Comparison of ENCODE assay signal across 7 mouse cellular contexts in the genomic region with DNA sequence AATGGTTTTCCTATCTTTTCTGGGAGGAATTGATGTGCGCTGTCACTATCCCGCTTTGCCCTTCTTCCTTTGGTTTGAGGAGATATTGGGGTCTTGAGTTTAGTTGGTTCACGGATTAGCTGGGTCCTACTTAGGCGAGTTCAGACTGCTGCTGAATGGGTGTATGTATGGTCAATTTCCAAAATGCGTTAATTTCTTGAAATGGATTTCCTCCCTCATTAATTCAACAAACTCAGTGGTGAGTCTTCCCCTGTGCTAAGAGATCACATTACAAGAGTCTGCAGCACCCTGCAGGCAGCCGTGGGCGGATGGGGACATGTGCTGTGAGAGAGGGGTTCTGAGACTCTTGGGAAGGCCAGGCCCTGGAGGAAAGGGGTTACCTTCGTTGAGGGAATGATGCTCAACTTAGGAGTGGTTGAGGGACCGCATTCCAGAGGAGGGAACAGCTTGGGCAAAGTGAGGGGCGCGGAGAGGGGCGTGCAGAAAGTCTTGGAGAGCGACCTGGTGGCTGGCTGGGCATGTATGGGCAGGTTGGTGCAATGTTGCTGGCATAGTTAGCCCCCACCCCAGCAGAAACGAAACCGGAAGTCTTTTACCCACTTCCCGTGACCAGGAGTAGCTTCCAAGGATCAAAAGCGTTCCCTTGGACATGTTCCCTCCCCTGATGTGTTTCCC. TPM values are rescaled to one million over a fixed set of nuclear protein-coding genes. Genes with fewer than 3 reads are reported as not detected.
DNase-seq lines count a peak whose midpoint lies in the region; ATAC-seq and TF ChIP-seq lines count a peak whose summit lies in the region.

No protein-coding gene starts in this region.

- peak overlapping the region; percentile 92 for H3K4me3 ChIP-seq in lung, embryonic 15.5 days
- peak overlapping the region; percentile 98 for H3K4me3 ChIP-seq in embryonic fibroblast, embryonic 13.5 days (ENCODE audit: insufficient read depth, low read length)
- peak overlapping the region; percentile 86 for H3K4me3 ChIP-seq in limb, embryonic 12.5 days (replicated peaks)
- H3K4me3 ChIP-seq in small intestine, adult 2 months (ENCODE audit: low read depth, low read length), result peak overlapping the region; percentile 37

- peak overlapping the region; percentile 83 for H3K9ac ChIP-seq in lung, embryonic 15.5 days
- peak overlapping the region; percentile 95 for H3K9ac ChIP-seq in limb, embryonic 12.5 days (replicated peaks)

- ATAC-seq in lung, embryonic 15.5 days (ENCODE audit: borderline replicate concordance, extremely low read depth, low FRiP score, low TSS enrichment), result no peak
- no peak for ATAC-seq in limb, embryonic 12.5 days (ENCODE audit: insufficient number of reproducible peaks, insufficient read depth, low FRiP score, low TSS enrichment, low read depth)

- DNase-seq in lung, postnatal 10 days, result no peak
- DNase-seq in urinary bladder, adult 2 months (ENCODE audit: low spot score), result no peak
- DNase-seq in spleen, postnatal 36 days (ENCODE audit: low spot score in 2 of 2), result no peak

- TF ChIP-seq CTCF in embryonic fibroblast, embryonic 13.5 days (IDR thresholded peaks at IDR 0.05; ENCODE audit: borderline replicate concordance, insufficient read depth, low read length), result no peak
- TF ChIP-seq CTCF in small intestine, adult 2 months (IDR thresholded peaks at IDR 0.05; ENCODE audit: extremely low read depth, insufficient read length, insufficient replicate concordance, low read depth, low read length), result no peak

- TF ChIP-seq POLR2A in embryonic fibroblast, embryonic 13.5 days (IDR thresholded peaks at IDR 0.05; ENCODE audit: low read depth, low read length), result peak; percentile 51; the same call in 1 of the 2 replicates
- no peak for TF ChIP-seq POLR2A in small intestine, adult 2 months (IDR thresholded peaks at IDR 0.05; ENCODE audit: low read depth, low read length)

- 9% methylated on average over 17 of the region's 17 CpGs for WGBS in lung, embryonic 15.5 days
- 5% methylated on average over 17 of the region's 17 CpGs for WGBS in limb, embryonic 12.5 days
- 41% methylated on average over 17 of the region's 17 CpGs for WGBS in small intestine, adult 2 months

- no peaks in the 10 kb centered on the region for H3K36me3 ChIP-seq in lung, embryonic 15.5 days
- no peaks in the 10 kb centered on the region for H3K36me3 ChIP-seq in limb, embryonic 12.5 days
- no peaks in the 10 kb centered on the region for H3K36me3 ChIP-seq in small intestine, adult 2 months (ENCODE audit: control insufficient read depth, insufficient read depth, low read length)

- peak overlapping the region; percentile 69 for H3K4me2 ChIP-seq in lung, embryonic 15.5 days
- H3K4me2 ChIP-seq in limb, embryonic 12.5 days, result peak overlapping the region; percentile 79

- H3K27ac ChIP-seq in lung, embryonic 15.5 days, result peak overlapping the region; percentile 99; the same call in 1 of the 2 replicates
- H3K27ac ChIP-seq in embryonic fibroblast, embryonic 13.5 days (ENCODE audit: insufficient read depth, low read length), result peak overlapping the region; percentile 90
- H3K27ac ChIP-seq in limb, embryonic 12.5 days, result peak overlapping the region; percentile 95; the same call in 1 of the 2 replicates
- H3K27ac ChIP-seq in small intestine, adult 2 months (ENCODE audit: insufficient read depth, low read depth, low read length), result no peak overlapping the region

- H3K27me3 ChIP-seq in lung, embryonic 15.5 days, result no peaks in the 10 kb centered on the region
- no peaks in the 10 kb centered on the region for H3K27me3 ChIP-seq in limb, embryonic 12.5 days
- peaks cover 7% of the 10 kb centered on the region for H3K27me3 ChIP-seq in small intestine, adult 2 months (ENCODE audit: control insufficient read depth, insufficient read depth, low read length)

- H3K9me3 ChIP-seq in lung, embryonic 15.5 days, result no peaks in the 10 kb centered on the region
- H3K9me3 ChIP-seq in limb, embryonic 12.5 days, result no peaks in the 10 kb centered on the region

- peaks cover 43% of the 10 kb centered on the region for H3K4me1 ChIP-seq in lung, embryonic 15.5 days
- H3K4me1 ChIP-seq in embryonic fibroblast, embryonic 13.5 days (ENCODE audit: control insufficient read depth, insufficient read depth, low read length), result peaks cover 5% of the 10 kb centered on the region; the same call in 1 of the 2 replicates
- H3K4me1 ChIP-seq in limb, embryonic 12.5 days (replicated peaks), result peaks cover 50% of the 10 kb centered on the region
- H3K4me1 ChIP-seq in small intestine, adult 2 months (ENCODE audit: control insufficient read depth, insufficient read depth, insufficient read length, low read length), result no peaks in the 10 kb centered on the region

RNA-seq across cellular contexts. Expression of a gene that starts 1.2 kb away (rescaled TPM):
- 8.3 and 8.6 TPM in 2 replicates for polyA plus RNA-seq in lung, embryonic 15.5 days (2015; fragmentation: Nextera tagmentation; extraction: Ambion mirVana)
- polyA plus RNA-seq in embryonic fibroblast, embryonic 13.5 days (2011; ENCODE audit: insufficient read length, low read depth, missing spikeins), result 57.3 and 64.4 TPM in 2 replicates
- polyA plus RNA-seq in limb, embryonic 12.5 days (2016; fragmentation: Nextera tagmentation; extraction: Ambion mirVana), result 9.6 and 11.4 TPM in 2 replicates
- 2.5 and 3.4 TPM in 2 replicates for polyA plus RNA-seq in small intestine, adult 2 months (2012; rRNA removed)
- 12.2 and 16.3 TPM in 2 replicates for polyA plus RNA-seq in urinary bladder, adult 2 months (2012; rRNA removed)

RNA-seq across cellular contexts. Expression of a gene that starts 41.4 kb away (rescaled TPM):
- 96.7 and 101 TPM in 2 replicates for polyA plus RNA-seq in lung, embryonic 15.5 days (2015; fragmentation: Nextera tagmentation; extraction: Ambion mirVana)
- polyA plus RNA-seq in embryonic fibroblast, embryonic 13.5 days (2011; ENCODE audit: insufficient read length, low read depth, missing spikeins), result 21.1 and 32.0 TPM in 2 replicates
- polyA plus RNA-seq in limb, embryonic 12.5 days (2016; fragmentation: Nextera tagmentation; extraction: Ambion mirVana), result 100 and 101 TPM in 2 replicates
- polyA plus RNA-seq in small intestine, adult 2 months (2012; rRNA removed), result 0.66 and 1.1 TPM in 2 replicates
- 0.40 and 0.65 TPM in 2 replicates for polyA plus RNA-seq in urinary bladder, adult 2 months (2012; rRNA removed)

Comparison
In these comparisons a context has a peak if more than half of its experiments do, and no peak if none do; other contexts are left out.
1. H3K4me3 ChIP-seq: peak in every context shown above with its lines; median percentile 98 in embryonic fibroblast, embryonic 13.5 days; 92 in lung, embryonic 15.5 days; 86 in limb, embryonic 12.5 days; 37 in small intestine, adult 2 months.
2. RNA of a gene that starts 41.4 kb away (polyA plus RNA-seq): 96.7 to 101 TPM in lung, embryonic 15.5 days, 100 to 101 TPM in limb, embryonic 12.5 days and 21.1 to 32.0 TPM in embryonic fibroblast, embryonic 13.5 days; 0.66 to 1.1 TPM in small intestine, adult 2 months and 0.40 to 0.65 TPM in urinary bladder, adult 2 months; every median in the first group is over 10 times any median in the second.